8 mouse cellular contexts compared by ENCODE assay signal in the genomic region with DNA sequence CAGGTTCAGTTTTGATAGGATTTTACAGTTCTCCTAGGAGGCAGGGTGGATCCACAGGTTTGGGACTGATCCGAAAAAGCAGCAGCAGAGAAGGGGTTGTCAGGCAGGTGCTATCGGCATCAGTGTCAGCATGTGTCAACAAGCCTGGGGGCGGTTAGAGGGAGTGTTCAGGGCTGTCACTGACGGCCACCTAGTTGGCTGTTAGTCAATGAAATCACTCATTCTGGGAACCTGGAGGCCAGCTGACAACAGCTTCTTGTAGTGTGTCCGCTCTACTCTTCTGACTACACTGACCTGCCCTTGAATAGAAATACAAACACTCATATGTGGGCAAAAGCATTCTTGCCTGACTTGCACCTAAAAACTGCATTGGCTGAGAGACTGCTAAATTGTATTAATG. TPM values are rescaled to one million over a fixed set of nuclear protein-coding genes. Genes with fewer than 3 reads are reported as not detected.
A peak's percentile ranks its signal among the peaks of the same experiment; 100 is the strongest.
DNase-seq lines count a peak whose midpoint lies in the region; ATAC-seq and TF ChIP-seq lines count a peak whose summit lies in the region.
"Had no signal": no experiment of that assay in that cellular context is flagged by ENCODE, and none has a peak within 500 bp of the region (broad histone marks: within the 10 kb centered on the region; RNA-seq: fewer than 3 reads in every experiment).

No protein-coding gene starts in this region.

- DNase-seq in layer of hippocampus, adult 2 months (ENCODE audit: low spot score in 2 of 2) = no peak
- no peak for DNase-seq in layer of hippocampus, adult 11-12 months (ENCODE audit: low spot score)
- peak; percentile 59 for DNase-seq in liver, postnatal 0 days
- DNase-seq in frontal cortex, adult 2 months (ENCODE audit: extremely low spot score in 1 of 2, low spot score in 1 of 2) = no peak

- ATAC-seq in forebrain, embryonic 15.5 days (replicated peaks) = no peak
- ATAC-seq in liver, postnatal 0 days = peak; percentile 79
- no peak for ATAC-seq in kidney, embryonic 15.5 days (replicated peaks; ENCODE audit: low FRiP score)

- H3K4me2 ChIP-seq in forebrain, embryonic 15.5 days (replicated peaks) = no peak overlapping the region
- no peak overlapping the region for H3K4me2 ChIP-seq in liver, postnatal 0 days (ENCODE audit: low read depth, low read length)
- H3K4me2 ChIP-seq in kidney, embryonic 15.5 days = no peak overlapping the region
- H3K4me2 ChIP-seq: midbrain, embryonic 12.5 days had no signal

- no peak overlapping the region for H3K4me3 ChIP-seq in layer of hippocampus, adult 2 months
- no peak overlapping the region for H3K4me3 ChIP-seq in cortical plate, adult 2 months (ENCODE audit: insufficient read depth, low read length)
- no peak overlapping the region for H3K4me3 ChIP-seq in forebrain, embryonic 15.5 days
- H3K4me3 ChIP-seq in liver, postnatal 0 days (ENCODE audit: low read depth, low read length) = no peak overlapping the region
- H3K4me3 ChIP-seq in kidney, embryonic 15.5 days (replicated peaks) = no peak overlapping the region
- H3K4me3 ChIP-seq: midbrain, embryonic 12.5 days had no signal

- 67% methylated on average over 5 of the region's 5 CpGs for WGBS in forebrain, embryonic 15.5 days
- WGBS in liver, postnatal 0 days (ENCODE audit: insufficient replicate concordance) = 60% methylated on average over 5 of the region's 5 CpGs
- 73% methylated on average over 5 of the region's 5 CpGs for WGBS in kidney, embryonic 15.5 days

- no peak for TF ChIP-seq POLR2A in cortical plate, adult 2 months (IDR thresholded peaks at IDR 0.05; ENCODE audit: extremely low read depth, insufficient read depth, low read length)

- no peaks in the 10 kb centered on the region for H3K9me3 ChIP-seq in forebrain, embryonic 15.5 days
- H3K9me3 ChIP-seq in liver, postnatal 0 days (ENCODE audit: low read length) = no peaks in the 10 kb centered on the region
- H3K9me3 ChIP-seq in kidney, embryonic 15.5 days (replicated peaks) = no peaks in the 10 kb centered on the region
- H3K9me3 ChIP-seq: midbrain, embryonic 12.5 days had no signal

- H3K9ac ChIP-seq in forebrain, embryonic 15.5 days (replicated peaks) = no peak overlapping the region
- no peak overlapping the region; the same call in 1 of the 2 replicates for H3K9ac ChIP-seq in liver, postnatal 0 days (replicated peaks)
- H3K9ac ChIP-seq in kidney, embryonic 15.5 days = no peak overlapping the region
- H3K9ac ChIP-seq: midbrain, embryonic 12.5 days had no signal

- TF ChIP-seq CTCF in layer of hippocampus, adult 2 months (conservative IDR thresholded peaks at IDR 0.05) = no peak
- TF ChIP-seq CTCF in cortical plate, adult 2 months (IDR thresholded peaks at IDR 0.05; ENCODE audit: extremely low read depth, insufficient read depth, low read length) = no peak
- no peak for TF ChIP-seq CTCF in liver, postnatal 0 days (IDR thresholded peaks at IDR 0.05; ENCODE audit: low read depth)

- no peak for TF ChIP-seq EP300 in liver, postnatal 0 days (IDR thresholded peaks at IDR 0.05; ENCODE audit: low read depth)

- H3K36me3 ChIP-seq in forebrain, embryonic 15.5 days = no peaks in the 10 kb centered on the region; the same call in 1 of the 2 replicates
- peaks cover 9% of the 10 kb centered on the region; the same call in 1 of the 2 replicates for H3K36me3 ChIP-seq in liver, postnatal 0 days (replicated peaks; ENCODE audit: insufficient read depth, low read length)
- peaks cover 33% of the 10 kb centered on the region for H3K36me3 ChIP-seq in kidney, embryonic 15.5 days

- H3K4me1 ChIP-seq in cortical plate, adult 2 months (ENCODE audit: control insufficient read depth, insufficient read depth, low read length) = peaks cover 10% of the 10 kb centered on the region
- H3K4me1 ChIP-seq in forebrain, embryonic 15.5 days = peaks cover 40% of the 10 kb centered on the region
- peaks cover 7% of the 10 kb centered on the region for H3K4me1 ChIP-seq in liver, postnatal 0 days (ENCODE audit: insufficient read depth)
- peaks cover 14% of the 10 kb centered on the region for H3K4me1 ChIP-seq in kidney, embryonic 15.5 days

- H3K27ac ChIP-seq in layer of hippocampus, adult 2 months = peak overlapping the region; percentile 93
- H3K27ac ChIP-seq in cortical plate, adult 2 months (ENCODE audit: insufficient read depth, low read length) = peak overlapping the region; percentile 22; the same call in 1 of the 2 replicates
- peak overlapping the region; percentile 75 for H3K27ac ChIP-seq in forebrain, embryonic 15.5 days (replicated peaks)
- peak overlapping the region; percentile 80 for H3K27ac ChIP-seq in liver, postnatal 0 days (ENCODE audit: low read depth)
- no peak overlapping the region for H3K27ac ChIP-seq in kidney, embryonic 15.5 days

- no peaks in the 10 kb centered on the region for H3K27me3 ChIP-seq in forebrain, embryonic 15.5 days
- no peaks in the 10 kb centered on the region for H3K27me3 ChIP-seq in liver, postnatal 0 days (ENCODE audit: insufficient read depth, low read length)
- no peaks in the 10 kb centered on the region for H3K27me3 ChIP-seq in kidney, embryonic 15.5 days
- H3K27me3 ChIP-seq: midbrain, embryonic 12.5 days had no signal

RNA-seq across cellular contexts. Expression of a gene that starts 24.1 kb away (rescaled TPM):
- 10 to 100 TPM; 37.0 to 41.0 TPM for total RNA-seq in layer of hippocampus, adult 2 months (2021)
- 40.7 and 41.7 TPM in 2 replicates for polyA plus RNA-seq in cortical plate, adult 2 months (2012; rRNA removed)
- 39.8 and 41.7 TPM in 2 replicates for polyA plus RNA-seq in forebrain, embryonic 15.5 days (2015; fragmentation: Nextera tagmentation; extraction: Ambion mirVana)
- polyA plus RNA-seq in liver, postnatal 0 days (2015; fragmentation: Nextera tagmentation; extraction: Ambion mirVana) = 91.6 and 104 TPM in 2 replicates
- 85.3 and 90.4 TPM in 2 replicates for polyA plus RNA-seq in kidney, embryonic 15.5 days (2015; fragmentation: Nextera tagmentation; extraction: Ambion mirVana)
- polyA plus RNA-seq in frontal cortex, adult 2 months (2012; rRNA removed) = 34.7 and 35.5 TPM in 2 replicates

RNA-seq across cellular contexts. Expression of a gene that starts 49.7 kb away (rescaled TPM):
- 10 to 100 TPM; 12.8 to 14.3 TPM for total RNA-seq in layer of hippocampus, adult 2 months (2021)
- polyA plus RNA-seq in cortical plate, adult 2 months (2012; rRNA removed) = 18.7 and 19.6 TPM in 2 replicates
- 29.8 and 31.0 TPM in 2 replicates for polyA plus RNA-seq in forebrain, embryonic 15.5 days (2015; fragmentation: Nextera tagmentation; extraction: Ambion mirVana)
- 9.6 and 10.4 TPM in 2 replicates for polyA plus RNA-seq in liver, postnatal 0 days (2015; fragmentation: Nextera tagmentation; extraction: Ambion mirVana)
- 33.4 and 34.2 TPM in 2 replicates for polyA plus RNA-seq in kidney, embryonic 15.5 days (2015; fragmentation: Nextera tagmentation; extraction: Ambion mirVana)
- polyA plus RNA-seq in frontal cortex, adult 2 months (2012; rRNA removed) = 18.0 and 20.3 TPM in 2 replicates

RNA-seq across cellular contexts. Expression of a gene that starts 51.2 kb away (rescaled TPM):
- total RNA-seq in layer of hippocampus, adult 2 months (2021) = 10 to 100 TPM; 58.6 to 59.7 TPM
- 59.7 TPM in 2 replicates for polyA plus RNA-seq in cortical plate, adult 2 months (2012; rRNA removed)
- polyA plus RNA-seq in forebrain, embryonic 15.5 days (2015; fragmentation: Nextera tagmentation; extraction: Ambion mirVana) = 43.7 and 45.0 TPM in 2 replicates
- 10.6 and 11.2 TPM in 2 replicates for polyA plus RNA-seq in liver, postnatal 0 days (2015; fragmentation: Nextera tagmentation; extraction: Ambion mirVana)
- polyA plus RNA-seq in kidney, embryonic 15.5 days (2015; fragmentation: Nextera tagmentation; extraction: Ambion mirVana) = 38.6 and 42.5 TPM in 2 replicates
- polyA plus RNA-seq in frontal cortex, adult 2 months (2012; rRNA removed) = 53.6 and 59.9 TPM in 2 replicates

RNA-seq across cellular contexts. Expression of a gene that starts 52.5 kb away (rescaled TPM):
- 10 to 100 TPM; 51.7 to 53.0 TPM for total RNA-seq in layer of hippocampus, adult 2 months (2021)
- 60.0 and 60.1 TPM in 2 replicates for polyA plus RNA-seq in cortical plate, adult 2 months (2012; rRNA removed)
- 75.2 and 76.8 TPM in 2 replicates for polyA plus RNA-seq in forebrain, embryonic 15.5 days (2015; fragmentation: Nextera tagmentation; extraction: Ambion mirVana)
- polyA plus RNA-seq in liver, postnatal 0 days (2015; fragmentation: Nextera tagmentation; extraction: Ambion mirVana) = 15.5 and 16.7 TPM in 2 replicates
- polyA plus RNA-seq in kidney, embryonic 15.5 days (2015; fragmentation: Nextera tagmentation; extraction: Ambion mirVana) = 33.9 and 36.6 TPM in 2 replicates
- 54.6 and 57.8 TPM in 2 replicates for polyA plus RNA-seq in frontal cortex, adult 2 months (2012; rRNA removed)
